Mouse (Mus musculus) gastrocnemius, postnatal 36 days (tissue): Measurements from ENCODE around the gene 2010300C02Rik. TPM values are rescaled to one million over a fixed set of nuclear protein-coding genes. Genes with fewer than 3 reads are reported as not detected.
"Not testable (repeated sequence)": the region's sequence is repeated elsewhere in the genome, so short reads cannot be mapped to it uniquely, and the experiment has no call there.

ENCODE experiments used
- DNase-seq, 2 experiments: peaks; one replicate each; pipeline ENCODE4 v3.0.0; 2022
- intact Hi-C: fragments of 180-260 bp; cut with DNase I; formaldehyde crosslinking; loops from one replicate; pipeline ENCODE4 v1.15.1; 2025
- total RNA-seq, 2 experiments: library from RNA; stranded (reverse); gene quantifications; 2 replicates each; pipeline ENCODE4 v1.2.3; 2021

2010300C02Rik gene
- total RNA-seq, 2 experiments from 2014 or later = 0.25 to 0.41 TPM

- intact Hi-C loops, DNase-seq: not testable (repeated sequence)
These were observed 7.5 kb downstream of the 2010300C02Rik start for GRCm38 (mm10) chr1:37712357-37712737.

DNA sequence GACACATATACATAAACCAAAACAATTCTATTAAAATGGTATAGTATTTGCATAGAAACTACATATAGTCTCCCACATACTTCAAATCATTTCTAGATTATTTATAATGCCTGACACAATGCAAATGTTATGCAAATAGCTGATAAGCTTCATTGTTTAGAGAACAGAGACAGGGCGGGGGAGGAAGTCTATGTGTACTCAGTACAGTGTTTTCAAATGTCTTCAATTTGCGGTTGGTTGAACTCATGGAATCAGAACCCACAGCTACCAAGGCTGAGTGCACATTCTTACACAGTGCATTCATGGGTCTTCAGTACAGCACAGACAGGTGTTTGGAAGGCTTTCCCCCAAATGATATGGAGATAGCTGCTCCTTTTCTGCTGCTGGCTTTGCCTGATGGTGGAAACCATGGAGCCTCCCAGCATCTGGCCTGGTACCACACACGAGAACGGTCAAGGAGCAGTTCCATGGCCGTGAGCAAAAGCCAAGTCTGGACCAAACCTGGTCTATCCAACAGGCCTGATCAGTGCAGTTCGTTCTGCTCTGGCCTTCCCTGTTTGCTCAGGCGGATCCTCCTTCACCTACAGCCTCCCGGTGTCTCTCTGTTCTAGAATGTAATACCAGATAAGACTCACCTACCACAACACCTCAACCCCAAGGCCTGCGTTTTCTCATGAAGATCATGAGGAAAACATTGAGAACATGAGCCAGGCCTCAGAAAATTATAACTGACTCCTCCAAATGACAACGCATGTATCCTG is 8.1 kb downstream of the 2010300C02Rik start:
- intact Hi-C loops = no loop called here
- DNase-seq = no peak

- intact Hi-C loops = no loop called here
- DNase-seq = no peak
These were observed 8.8 kb downstream of the 2010300C02Rik start for GRCm38 (mm10) chr1:37711082-37711481.

GRCm38 (mm10) chr1:37709736-37710135 is 10.1 kb downstream of the 2010300C02Rik start:
- no peak for DNase-seq
- intact Hi-C loops = no loop called here

DNA sequence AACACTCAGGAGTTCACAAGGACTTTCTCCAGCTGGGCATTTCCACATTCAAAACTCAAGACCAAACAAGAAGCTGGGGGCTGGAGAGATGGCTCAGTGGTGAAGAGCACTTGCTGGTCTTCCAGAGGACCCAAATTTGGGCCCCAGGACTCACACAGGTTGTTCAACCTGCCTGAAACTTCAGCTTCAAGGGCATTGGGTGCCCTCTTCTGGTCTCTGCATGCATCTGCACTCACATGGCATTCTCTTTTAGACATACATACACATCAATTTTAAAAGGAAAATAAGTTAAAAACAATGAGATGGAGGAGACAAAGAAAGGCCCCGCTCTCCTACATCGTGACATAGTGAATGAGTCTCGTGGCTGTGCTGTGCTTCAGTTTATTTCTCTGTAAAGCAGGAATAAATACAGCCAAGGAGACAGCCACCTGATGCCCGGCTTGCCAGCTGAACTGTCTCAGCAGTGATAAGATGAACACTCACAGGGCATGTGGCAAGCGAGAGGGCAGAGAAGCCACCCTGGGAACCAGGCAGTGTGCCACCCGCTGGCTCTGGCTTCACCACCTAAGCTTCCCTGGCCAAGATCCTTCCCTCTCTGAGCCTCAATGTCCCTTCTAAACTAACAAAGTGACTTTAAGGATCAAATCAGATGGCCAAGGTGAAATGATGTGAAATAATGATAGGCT is 11.5 kb downstream of the 2010300C02Rik start:
- DNase-seq = no peak
- intact Hi-C loops = no loop called here

DNA sequence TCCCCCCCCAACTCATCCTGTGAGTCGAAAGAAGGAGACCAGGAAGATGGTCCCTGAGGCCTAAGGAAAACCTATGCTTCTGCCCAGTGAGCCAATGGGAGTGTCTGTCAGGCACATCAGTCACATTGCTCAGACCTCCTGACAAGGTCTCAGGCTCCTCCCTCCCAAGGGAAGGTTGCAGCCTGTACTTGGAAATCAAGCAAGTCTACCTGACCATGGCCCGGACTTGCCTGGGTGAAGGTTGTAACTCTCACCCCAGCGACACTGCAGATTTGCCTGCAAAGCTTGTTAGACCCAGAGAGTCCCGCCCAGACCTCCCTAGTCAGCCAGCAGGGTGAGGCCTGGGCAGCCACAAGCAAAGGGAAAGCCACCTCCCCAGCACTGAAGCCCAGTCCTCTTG is 17.6 kb downstream of the 2010300C02Rik start:
- intact Hi-C loops = no loop called here
- DNase-seq = no peak

DNA sequence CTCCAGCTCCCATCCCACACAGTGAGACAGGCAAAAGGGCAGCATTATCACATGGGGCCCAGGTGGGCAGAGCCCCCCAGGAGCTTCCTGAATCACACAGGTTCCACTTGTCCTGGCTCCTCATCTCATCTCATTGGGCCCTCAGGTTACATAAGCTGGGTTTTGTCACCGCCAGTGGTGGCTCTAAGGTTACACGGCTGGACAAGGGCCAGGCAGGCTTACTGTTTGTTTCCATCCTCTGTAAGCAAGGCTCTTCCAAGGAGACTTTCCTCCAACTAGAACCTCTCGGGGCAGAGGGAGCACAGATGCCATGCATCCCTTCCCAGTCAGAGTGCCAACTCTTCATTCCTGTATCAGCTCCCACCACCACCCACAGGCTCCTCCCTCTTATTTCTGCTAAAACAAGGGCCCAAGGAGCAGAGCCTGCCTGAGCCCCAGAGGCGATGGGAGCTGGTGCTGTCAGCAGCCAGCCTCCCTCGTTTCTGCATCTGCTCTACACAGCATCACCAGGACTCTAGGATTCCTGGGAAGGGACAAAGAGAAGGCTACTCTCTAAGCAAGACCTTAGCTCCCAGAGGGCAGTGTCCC is 20.9 kb downstream of the 2010300C02Rik start:
- intact Hi-C loops = no loop called here

DNA sequence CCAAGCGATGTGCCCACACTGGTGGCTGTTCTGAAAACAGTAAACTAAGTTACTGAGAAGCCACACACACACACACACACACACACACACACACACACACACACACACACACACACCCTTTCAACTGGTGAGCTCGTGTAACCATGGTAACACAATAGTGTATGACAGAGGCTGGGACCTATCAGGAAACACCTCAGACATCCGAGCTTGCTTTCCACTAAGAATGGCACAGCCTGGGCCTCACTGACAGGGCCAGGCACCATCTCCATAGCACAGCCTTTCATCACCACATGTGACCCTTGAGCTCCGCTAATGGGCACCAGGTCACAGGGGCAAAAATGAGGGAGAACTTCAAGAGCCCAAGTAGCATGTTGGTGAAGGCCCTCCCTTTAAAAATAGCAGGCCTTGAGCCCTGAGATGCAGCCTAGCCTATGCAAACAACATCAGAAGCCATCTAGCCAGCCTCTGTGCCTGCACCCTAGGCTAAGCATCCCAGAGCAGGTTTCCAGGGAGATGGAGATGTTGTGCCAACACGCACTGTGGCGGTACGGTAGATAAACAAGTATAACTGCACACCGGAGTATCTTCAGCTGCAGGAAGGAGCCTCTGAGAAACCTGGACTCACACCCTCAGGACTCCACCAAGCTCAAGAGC is 21.6 kb downstream of the 2010300C02Rik start:
- intact Hi-C loops = no loop called here

More for the DNA sequence above, 20.9 kb downstream of the 2010300C02Rik start:
- DNase-seq = no peak

DNA sequence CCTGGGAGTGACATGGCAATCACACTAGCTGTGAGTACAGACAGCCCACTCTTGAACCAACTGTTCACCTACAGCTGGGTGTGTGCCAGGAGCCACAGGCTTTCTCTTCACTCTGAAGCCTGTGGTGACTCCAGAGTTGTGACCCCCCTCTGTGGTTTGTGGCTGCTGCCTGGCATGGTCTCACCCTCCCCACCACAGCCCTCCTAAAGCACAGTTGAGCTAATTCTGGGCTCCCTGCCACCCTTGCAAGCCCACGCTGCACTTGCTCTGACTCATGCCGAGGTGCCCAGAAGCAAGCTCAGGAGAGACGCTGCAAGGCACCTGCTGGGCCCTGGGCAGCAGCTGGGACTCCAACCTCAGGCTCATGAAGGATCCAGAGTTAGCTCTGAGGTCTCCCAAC is 23.0 kb downstream of the 2010300C02Rik start:
- no peak for DNase-seq

More for the DNA sequence above, 21.6 kb downstream of the 2010300C02Rik start:
- no peak for DNase-seq

GRCm38 (mm10) chr1:37695732-37696131 is 24.2 kb downstream of the 2010300C02Rik start:
- DNase-seq = no peak
- intact Hi-C loops = no loop called here

More for the DNA sequence above, 23.0 kb downstream of the 2010300C02Rik start:
- intact Hi-C loops = no loop called here

DNA sequence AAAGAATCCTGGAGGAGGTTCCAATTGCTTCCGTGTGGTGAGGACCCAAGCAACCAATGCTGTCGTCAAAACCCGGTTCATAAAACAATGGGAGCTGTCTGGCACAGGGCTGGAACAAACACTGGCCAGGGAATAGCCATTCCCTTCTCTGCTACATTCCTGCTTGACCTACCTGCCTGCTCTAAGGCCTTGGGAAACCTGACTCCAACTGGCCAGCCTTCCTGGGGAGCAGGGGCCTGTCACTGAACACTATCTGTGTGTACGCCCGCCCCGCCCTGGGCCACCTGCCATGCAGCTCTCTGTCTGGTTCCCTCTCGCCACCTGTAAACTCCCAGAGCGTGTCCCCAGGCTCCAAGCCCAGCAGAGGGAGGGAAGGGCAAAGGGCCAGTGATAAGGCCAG is 25.5 kb downstream of the 2010300C02Rik start:
- intact Hi-C loops = no loop called here
- DNase-seq = no peak

DNA sequence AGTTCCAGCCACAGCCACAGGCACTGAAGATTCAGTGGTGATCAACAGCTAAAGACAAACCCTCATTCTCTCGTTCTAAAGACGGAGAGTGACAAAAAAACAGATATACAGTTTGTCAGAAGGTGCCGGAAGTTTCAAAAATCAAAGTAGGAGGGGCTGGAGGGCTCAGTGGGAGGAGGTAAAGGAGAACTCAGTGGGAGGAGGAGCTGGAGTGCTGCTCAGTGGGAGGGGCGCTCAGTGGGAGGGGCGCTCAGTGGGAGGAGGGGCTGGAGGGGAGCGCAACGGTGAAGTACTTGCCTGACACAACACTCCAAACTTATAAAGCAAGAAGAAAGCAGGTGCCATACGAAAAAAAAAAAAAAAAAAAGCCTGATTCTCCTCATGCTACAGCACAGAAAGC is 28.7 kb downstream of the 2010300C02Rik start:
- intact Hi-C loops = no loop called here
- DNase-seq = no peak

DNA sequence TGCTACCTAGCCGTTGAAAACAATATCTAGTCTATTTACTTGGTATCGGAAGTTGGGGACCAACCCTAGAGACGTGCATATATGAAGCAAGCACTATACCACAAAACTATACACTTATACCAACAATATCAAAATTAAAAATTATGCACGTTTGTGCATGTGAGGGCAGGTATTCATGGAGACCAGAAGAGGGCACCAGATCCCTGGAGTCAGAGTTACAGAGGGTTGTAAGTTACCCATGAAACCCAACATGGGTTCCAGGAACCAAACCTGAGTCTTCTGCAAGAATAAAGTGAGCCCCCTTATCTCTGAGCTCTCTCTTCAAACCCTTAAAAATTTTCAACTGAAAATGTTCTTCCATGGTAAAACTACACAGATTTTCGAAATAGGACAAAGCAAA is 29.2 kb downstream of the 2010300C02Rik start:
- intact Hi-C loops = no loop called here
- no peak for DNase-seq

GRCm38 (mm10) chr1:37689730-37690129 is 30.2 kb downstream of the 2010300C02Rik start:
- intact Hi-C loops = no loop called here
- DNase-seq = no peak

DNA sequence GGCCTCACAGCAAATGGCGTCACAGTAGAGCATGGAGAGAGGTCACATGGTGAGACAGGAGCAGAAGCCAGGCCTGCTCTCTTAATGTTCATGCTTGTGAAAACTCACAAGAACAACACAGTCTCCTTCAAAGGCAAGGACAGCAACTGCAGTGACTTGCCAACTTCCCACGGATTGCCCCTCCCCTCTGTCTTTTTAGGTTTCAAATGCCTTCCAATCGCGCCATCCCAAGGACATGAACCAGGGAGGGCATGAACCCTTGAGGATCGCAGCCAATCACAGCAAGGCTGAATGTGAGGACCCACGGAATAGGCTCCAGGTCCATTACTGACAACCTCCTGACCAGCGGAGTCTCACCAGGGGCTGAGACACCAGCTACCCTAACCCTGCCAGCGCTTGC is 31.5 kb downstream of the 2010300C02Rik start:
- intact Hi-C loops = no loop called here
- DNase-seq = no peak

DNA sequence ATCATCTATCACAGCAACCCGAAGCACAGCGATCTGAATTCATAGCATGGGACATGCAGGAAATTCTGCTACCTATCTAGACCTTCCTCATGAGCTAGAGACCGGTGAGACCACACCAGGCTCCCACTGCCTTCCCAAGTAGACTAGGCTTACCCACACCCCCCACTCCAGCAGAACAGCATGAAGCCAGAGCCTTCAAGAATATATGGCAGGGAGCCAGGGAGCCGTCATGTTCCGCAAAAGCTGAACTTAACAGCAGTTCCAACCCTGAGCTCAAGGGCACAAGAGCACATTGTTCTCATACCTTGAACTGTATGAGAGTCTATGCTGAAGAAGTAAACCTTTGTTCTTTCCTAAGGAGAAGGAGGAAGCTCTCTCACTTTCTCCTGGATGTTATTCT is 32.4 kb downstream of the 2010300C02Rik start:
- no peak for DNase-seq
- intact Hi-C loops = no loop called here

- DNase-seq = no peak
- intact Hi-C loops = no loop called here
These were observed 32.9 kb downstream of the 2010300C02Rik start for GRCm38 (mm10) chr1:37686953-37687441.

DNA sequence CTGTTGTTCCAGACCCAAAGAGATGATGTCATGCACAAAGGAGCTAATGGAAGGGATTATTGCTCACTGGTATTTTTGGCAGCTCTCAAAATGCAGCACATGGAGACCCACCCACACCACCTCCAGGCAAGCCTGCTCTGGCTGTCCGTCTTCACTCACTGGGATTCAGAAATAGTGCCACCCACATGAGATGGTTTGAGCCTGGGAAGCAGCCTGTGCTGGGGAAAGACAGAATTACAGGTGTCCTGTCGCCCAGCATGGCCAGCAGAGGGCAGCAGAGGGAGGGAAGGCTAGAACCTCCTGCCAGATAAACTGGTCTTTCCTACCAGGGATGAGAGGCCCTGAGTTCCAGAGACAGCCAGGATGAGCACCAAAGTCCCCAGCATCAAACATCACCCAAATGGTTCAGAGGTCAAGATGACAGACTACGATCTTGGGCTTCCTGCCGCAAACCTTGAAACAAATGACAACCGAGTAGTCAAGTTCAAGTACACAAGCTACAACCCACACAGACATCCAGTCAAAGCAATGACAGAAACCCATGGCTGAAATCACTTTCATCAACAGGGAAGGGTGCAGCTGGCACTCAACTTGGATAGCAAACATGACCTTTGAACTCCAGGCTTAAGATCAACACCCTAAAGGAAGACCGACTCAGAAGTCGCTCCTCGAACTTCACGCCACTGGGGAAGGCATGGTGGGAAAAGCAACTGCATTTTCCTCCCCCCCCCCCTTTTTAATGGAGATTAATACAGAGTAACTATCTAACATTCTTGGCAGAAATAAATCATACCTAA is 41.4 kb downstream of the 2010300C02Rik start:
- intact Hi-C loops = loop anchor here (5.0 to 10.0 kb wide), 3 partner anchors 189 to 456 kb away; partner anchors contain the start of gene Tsga10
- DNase-seq = peak; percentile 52 to 65

DNA sequence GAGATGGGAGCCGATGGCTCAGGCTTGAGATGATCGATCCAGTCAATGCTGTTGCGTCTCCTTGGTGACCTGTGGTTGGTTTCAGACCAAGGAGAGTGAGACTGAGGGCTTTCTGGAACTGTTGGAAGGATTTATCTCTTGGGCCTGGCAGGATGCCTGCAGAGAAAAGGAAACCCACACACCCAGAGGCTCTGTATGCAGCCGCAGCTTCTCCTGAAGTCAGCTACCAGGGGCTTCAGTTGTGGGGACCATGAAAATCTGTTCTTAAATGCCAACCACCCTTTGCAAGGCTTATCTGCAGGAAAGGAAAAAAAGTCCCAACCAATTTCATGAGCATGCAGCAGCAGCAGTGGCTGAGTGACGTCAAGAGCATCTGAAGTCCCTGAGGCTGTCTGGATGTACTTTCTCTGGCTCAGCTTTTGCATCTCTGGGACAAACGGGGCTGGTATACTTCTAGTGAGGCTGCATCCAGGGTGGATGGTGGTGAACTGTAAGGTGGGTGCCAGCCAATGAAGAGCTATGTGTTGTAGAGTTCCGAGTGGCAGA is 42.8 kb downstream of the 2010300C02Rik start:
- intact Hi-C loops = loop anchor here (5.0 to 10.0 kb wide), 3 partner anchors 190 to 458 kb away; partner anchors contain the start of gene Tsga10
- no peak for DNase-seq
